Mouse (Mus musculus): Measurements from ENCODE around the gene Xbp1.

DNA sequence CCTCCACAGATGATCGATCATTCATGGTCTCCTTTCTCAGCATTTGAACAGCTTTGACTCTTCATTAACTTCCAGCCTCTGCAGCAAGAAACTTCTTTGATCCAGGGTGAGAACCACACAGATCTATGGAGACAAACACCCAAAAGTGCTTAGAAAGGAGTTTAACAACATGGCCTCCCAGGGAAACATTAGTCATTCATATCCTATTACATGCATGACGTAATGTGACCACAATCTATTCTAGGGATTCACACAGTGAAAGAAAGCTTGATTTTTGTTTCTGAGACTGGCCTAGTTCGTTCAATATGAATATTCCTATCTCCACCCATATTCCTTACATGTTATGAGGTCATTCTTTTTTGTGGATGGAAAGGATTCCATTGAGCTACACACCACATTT is 45.1 kb downstream of the Xbp1 start:
- TF ChIP-seq CTCF (IDR thresholded peaks at IDR 0.05; ENCODE audit: low read depth, low read length): no peak
- no peak for TF ChIP-seq POLR2A (IDR thresholded peaks at IDR 0.05; ENCODE audit: borderline replicate concordance, low read depth, low read length)
